Mouse (Mus musculus): Measurements from ENCODE around the gene Zfp606. TPM values are rescaled to one million over a fixed set of nuclear protein-coding genes. Genes with fewer than 3 reads are reported as not detected.

Zfp606 gene
- polyA plus RNA-seq (2014; fragmentation: Illumina TruSeq; extraction: RNeasy Lipid Tissue Mini Kit (QIAGEN cat#74804); ENCODE audit: insufficient read depth, low read depth, low replicate concordance): 4.3 TPM

DNA sequence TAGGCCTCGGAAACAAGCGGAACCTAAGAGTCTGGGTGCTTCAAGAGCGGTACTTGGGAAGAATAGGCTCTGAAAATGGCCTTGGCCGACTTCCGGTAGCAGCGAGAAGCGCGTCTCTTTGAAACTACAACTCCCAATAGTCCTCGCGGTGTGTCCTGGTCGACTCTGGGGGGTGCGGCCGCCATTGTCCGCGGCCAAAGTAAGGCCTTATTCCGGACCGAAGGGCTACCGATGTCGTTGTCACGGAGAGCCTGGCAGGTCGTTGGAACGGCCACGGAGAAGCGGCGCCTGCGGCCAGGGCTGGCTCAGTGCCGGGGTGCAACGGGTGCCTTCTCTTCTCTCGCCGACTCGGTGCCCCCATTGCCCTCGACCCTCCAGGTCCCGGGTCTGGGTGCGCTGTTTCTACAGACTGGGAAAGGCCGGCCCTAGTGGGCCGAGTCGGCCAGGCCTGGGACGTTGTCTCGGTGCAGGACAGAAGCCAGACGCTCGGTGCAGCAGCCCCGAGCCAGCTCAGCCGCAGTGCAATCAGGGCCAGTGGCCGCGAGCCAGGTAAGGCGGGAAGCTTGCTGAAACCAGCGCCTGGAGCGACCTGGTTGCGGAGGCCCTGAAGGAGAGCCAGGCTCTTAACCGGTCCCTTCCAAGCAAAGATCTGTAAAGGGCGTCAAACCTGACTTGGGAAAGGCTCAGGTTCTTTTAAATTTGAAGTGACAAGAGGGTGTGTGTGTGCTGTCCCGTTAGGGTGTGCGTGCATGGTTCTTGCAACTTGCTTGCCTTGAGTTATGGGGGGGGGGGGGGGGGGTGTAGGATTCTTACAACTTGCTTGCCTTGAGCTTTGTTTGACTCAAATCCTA, at the start of gene Zfp606:
Gene Zfp606 (plus strand): TSS at position 136 of the 851 bp plus-strand sequence.

DNA sequence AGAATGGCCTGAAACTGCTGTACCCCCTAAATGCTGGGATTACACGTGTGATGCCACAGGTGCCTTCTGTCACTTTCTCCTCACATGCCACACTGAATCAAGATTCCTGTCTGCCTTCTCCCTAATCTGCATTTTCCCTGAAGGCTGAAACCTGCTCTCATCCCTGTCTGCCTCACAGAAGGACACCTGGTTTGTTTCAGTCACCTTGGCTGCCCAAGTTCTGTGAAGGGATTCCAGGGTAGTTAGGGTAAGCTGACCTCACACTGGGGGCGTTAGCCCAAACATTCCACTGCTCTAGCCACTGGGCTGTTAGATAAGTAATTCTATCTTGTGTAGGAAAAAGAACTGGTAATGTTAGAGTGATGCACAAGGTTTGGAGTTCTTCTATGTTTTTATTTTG, 34.1 kb downstream of the Zfp606 start, which contains the start of gene 2900092C05Rik:
Gene 2900092C05Rik (plus strand): TSS at position 301 of the 400 bp plus-strand sequence.

Other genes starting within 250 kb of the Zfp606 start
- gene Vmn1r81, start 210.0 kb upstream of the Zfp606 start, polyA plus RNA-seq (2014; fragmentation: Illumina TruSeq; extraction: RNeasy Lipid Tissue Mini Kit (QIAGEN cat#74804); ENCODE audit: insufficient read depth, low read depth, low replicate concordance): not detected
- gene Vmn1r82, start 177.9 kb upstream of the Zfp606 start, polyA plus RNA-seq (2014; fragmentation: Illumina TruSeq; extraction: RNeasy Lipid Tissue Mini Kit (QIAGEN cat#74804); ENCODE audit: insufficient read depth, low read depth, low replicate concordance): not detected
- not detected for gene Vmn1r83, start 148.8 kb upstream of the Zfp606 start, polyA plus RNA-seq (2014; fragmentation: Illumina TruSeq; extraction: RNeasy Lipid Tissue Mini Kit (QIAGEN cat#74804); ENCODE audit: insufficient read depth, low read depth, low replicate concordance)
- not detected for gene Vmn1r84, start 109.0 kb upstream of the Zfp606 start, polyA plus RNA-seq (2014; fragmentation: Illumina TruSeq; extraction: RNeasy Lipid Tissue Mini Kit (QIAGEN cat#74804); ENCODE audit: insufficient read depth, low read depth, low replicate concordance)
- gene Zfp551, start 55.5 kb upstream of the Zfp606 start, polyA plus RNA-seq (2014; fragmentation: Illumina TruSeq; extraction: RNeasy Lipid Tissue Mini Kit (QIAGEN cat#74804); ENCODE audit: insufficient read depth, low read depth, low replicate concordance): 0.32 TPM
- not detected for gene 2900092C05Rik, start 34.2 kb downstream of the Zfp606 start, polyA plus RNA-seq (2014; fragmentation: Illumina TruSeq; extraction: RNeasy Lipid Tissue Mini Kit (QIAGEN cat#74804); ENCODE audit: insufficient read depth, low read depth, low replicate concordance)
- not detected for gene Vmn2r53, start 130.5 kb downstream of the Zfp606 start, polyA plus RNA-seq (2014; fragmentation: Illumina TruSeq; extraction: RNeasy Lipid Tissue Mini Kit (QIAGEN cat#74804); ENCODE audit: insufficient read depth, low read depth, low replicate concordance)
- gene Vmn2r54, start 162.0 kb downstream of the Zfp606 start, polyA plus RNA-seq (2014; fragmentation: Illumina TruSeq; extraction: RNeasy Lipid Tissue Mini Kit (QIAGEN cat#74804); ENCODE audit: insufficient read depth, low read depth, low replicate concordance): not detected
- gene Vmn2r55, start 206.7 kb downstream of the Zfp606 start, polyA plus RNA-seq (2014; fragmentation: Illumina TruSeq; extraction: RNeasy Lipid Tissue Mini Kit (QIAGEN cat#74804); ENCODE audit: insufficient read depth, low read depth, low replicate concordance): not detected